Mouse (Mus musculus): ENCODE results near the gene Rbpms2.

Gene Rbpms2

DNA sequence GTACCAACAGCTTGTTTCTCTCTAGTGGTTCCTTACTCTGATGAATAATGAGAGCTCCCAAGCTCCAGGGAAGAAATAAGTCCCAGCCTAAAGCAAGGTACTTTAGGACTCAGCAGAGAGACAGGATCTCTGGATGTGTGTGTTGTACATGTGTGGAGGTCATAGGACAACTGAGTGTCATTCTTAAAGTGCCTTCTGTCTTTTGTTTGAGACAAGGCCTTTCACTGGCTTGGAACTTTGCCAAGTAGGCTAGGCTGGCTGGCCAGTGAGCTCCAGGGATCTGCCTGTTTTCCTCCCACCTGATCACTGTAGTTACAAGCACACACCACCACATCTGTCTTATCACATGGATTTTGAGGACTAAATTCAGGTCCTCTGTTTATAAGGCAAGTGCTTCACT lies 66.9 kb downstream of the Rbpms2 start:
- DNase-seq (ENCODE audit: low read depth, low spot score), result no peak

DNA sequence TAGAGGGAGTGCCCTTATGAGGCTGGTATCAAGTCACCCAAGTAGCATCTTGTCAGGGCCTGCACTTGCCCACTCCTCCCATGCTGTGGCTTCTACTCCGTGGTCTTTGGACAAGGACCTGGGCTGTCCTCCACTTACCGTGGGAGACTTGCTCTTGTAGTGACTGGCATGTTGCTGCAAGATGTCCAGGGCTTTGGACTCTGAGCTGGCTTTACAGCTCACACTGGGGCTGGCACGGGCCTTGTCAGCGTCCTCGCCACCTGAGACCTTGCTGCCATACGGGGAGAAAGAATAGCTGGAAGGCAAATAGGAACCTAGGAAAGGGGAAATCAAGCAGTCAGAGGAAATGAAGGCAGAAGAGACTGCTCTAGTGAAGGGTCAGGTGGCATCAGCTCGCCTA lies 67.9 kb downstream of the Rbpms2 start:
- DNase-seq (ENCODE audit: low read depth, low spot score), result no peak

DNA sequence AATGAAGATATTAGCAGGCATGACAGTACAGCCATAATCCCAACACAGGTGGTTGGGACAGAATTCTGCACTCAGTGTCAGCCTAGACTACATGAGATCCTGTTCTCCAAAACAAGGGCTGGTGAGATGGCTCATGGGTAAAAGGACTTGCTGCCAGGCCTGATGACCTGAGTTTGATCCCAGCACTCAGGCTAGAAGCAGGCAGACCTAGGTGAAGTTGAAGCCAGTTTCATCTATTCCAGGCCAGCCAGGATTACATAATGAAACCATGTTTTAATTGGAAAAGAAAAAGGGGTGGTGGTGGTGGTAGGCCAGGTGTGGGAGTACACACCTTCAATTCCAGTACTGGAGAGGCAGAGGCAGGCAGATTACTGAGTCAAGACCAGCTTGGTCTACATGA lies 68.5 kb downstream of the Rbpms2 start:
- no peak for DNase-seq (ENCODE audit: low read depth, low spot score)

DNA sequence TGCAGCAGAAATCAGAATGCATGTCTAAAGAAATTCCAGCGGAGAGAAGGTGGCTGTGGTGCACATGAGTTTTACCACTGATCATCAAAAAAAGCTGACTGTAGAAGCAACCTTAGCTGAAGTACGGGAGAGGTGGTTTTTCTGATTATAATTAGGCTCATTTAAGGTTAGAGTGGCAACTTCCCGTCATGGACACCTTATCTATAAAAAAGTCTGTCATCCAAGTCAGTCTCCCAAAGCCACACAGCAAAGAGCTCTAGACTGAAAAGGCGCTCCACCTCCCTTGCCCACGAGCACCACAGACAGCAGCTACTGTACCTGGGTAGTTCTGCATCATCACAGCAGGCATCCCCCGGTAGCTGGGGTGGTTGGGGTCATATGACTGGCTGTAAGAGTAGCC lies 71.1 kb downstream of the Rbpms2 start:
- DNase-seq (ENCODE audit: low read depth, low spot score), result no peak

DNA sequence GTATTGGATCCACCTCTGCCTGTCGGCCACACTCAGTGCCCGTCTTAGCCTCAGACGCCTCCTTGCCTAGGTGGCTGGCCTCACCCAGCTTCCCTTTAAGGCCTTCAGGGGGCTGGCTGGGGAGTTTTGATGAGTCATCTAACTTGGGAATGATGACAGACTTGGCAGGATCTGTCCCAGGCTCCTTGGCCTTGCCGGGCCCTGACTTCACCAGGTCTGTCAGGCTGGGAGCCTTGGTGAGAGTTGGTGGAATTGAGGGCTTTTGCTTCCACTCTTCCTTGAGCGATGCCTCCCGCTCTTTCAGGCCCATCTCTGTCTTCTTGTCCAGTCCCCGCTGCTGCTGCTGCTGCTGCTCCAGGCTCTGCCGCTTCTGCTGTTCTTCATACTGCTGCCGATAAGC lies 72.8 kb downstream of the Rbpms2 start:
- no peak for DNase-seq (ENCODE audit: low read depth, low spot score)

DNA sequence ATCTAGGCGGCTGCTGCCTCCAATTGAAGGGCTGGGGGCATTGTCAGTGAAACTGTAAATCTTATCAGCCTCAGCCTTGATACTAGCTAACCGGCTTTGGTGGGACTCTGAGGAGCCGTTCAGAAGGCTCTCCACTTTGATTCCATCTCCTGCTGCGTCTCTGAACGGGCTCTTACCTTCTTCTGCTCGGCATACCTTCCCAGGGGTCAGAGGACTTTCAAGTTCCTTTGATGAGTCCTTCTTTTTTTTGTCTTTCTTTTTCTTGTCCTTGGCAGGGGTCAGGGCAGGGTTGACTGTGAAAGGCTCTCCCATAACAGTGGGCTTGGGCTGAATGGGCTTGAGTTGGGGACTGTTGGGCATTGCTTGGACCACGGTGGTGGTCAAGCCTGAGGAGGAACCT lies 73.8 kb downstream of the Rbpms2 start:
- DNase-seq (ENCODE audit: low read depth, low spot score), result no peak

DNA sequence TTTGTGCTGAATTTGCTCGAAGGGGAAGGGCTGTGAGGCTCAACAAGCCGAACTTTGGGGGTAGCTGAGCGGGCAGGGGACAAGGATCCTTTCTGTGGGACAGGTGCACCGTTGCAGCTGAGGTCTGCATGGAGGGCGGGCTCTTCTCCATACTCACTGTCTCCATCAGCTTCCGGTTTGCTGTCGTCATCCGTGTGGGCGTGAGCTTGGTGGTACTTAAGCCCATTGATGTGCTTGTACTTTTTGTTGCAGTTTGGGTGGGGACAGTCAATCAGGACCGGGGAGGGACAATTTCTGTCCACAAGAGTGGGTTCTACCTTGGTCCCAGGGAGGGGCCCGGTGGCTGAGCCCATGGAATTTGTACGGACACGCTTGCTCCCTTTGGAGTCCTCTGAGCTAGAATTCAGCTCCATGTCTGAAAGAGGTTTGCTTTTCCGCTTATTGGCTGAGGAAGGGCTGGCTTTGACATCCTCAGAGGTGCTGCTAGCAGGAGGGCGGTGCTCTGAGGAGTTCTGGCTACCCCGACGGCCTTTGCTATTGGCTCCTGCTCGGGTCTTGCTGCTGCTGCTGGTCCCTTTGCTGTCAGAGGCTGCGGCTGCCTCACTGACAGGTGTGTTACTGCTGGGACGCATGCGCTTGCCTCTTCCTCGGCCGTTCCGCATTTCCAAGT lies 74.6 kb downstream of the Rbpms2 start:
- no peak for DNase-seq (ENCODE audit: low read depth, low spot score)
